Mouse (Mus musculus): ENCODE measurements around the gene Slc27a2. TPM values are rescaled to one million over a fixed set of nuclear protein-coding genes. Genes with fewer than 3 reads are reported as not detected.

Slc27a2 gene
- polyA plus RNA-seq, 1 experiment from 2014 or later = 11.3 TPM

DNA sequence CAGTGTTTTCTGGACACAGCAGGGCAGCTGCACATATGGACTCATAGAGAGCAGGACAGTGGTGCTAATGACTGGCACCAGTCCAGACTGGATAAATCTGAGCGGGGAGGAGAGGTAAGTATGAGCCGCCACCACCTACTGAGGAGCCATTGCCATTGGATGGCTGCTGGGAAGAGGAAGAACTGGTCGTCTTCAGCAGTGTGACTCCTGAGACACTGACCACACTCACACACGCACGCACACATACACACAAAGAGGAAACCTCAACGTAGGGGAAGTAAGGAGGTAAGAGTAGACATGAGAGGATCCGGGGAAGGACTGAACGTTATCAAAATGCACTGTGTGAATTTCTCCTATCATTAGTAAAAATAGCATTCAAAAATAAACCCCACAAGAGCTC, 24.7 kb upstream of the Slc27a2 start:
- H3K36me3 ChIP-seq = no peaks in the 10 kb centered on the region
- H3K4me2 ChIP-seq = no peak overlapping the region
- WGBS = 89% methylated on average over 8 of the region's 8 CpGs
- H3K27me3 ChIP-seq (replicated peaks) = no peaks in the 10 kb centered on the region
- H3K9me3 ChIP-seq (replicated peaks) = no peaks in the 10 kb centered on the region
- H3K9ac ChIP-seq (replicated peaks) = no peak overlapping the region
- ATAC-seq (ENCODE audit: low FRiP score) = no peak
- H3K4me1 ChIP-seq = no peaks in the 10 kb centered on the region
- H3K4me3 ChIP-seq (replicated peaks) = no peak overlapping the region
- H3K27ac ChIP-seq (replicated peaks) = no peak overlapping the region

DNA sequence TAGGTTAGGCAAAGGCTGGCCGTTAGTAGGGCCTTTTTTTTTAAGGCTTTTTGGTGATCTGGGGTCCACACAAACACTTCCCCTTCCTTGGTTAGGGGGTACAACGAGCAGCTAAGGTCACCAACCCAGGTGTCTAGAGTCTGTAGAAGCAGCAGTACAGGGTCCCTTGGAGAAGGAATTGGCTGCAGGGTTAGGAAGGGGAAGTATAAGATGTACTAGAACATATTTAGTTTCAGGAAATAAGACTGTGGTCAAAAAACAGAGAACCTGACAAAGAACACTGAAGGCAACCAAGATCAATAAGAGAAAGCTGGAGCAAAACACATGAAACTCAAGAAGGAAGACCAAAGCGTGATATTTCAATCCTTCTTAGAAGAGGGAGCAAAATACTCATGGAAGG, 21.6 kb upstream of the Slc27a2 start:
- Histone ChIP-seq H3K4me1 (no peaks in the 10 kb centered on the region), H3K4me3 (replicated peaks) (no peak overlapping the region), H3K27ac (replicated peaks) (no peak overlapping the region), H3K9me3 (replicated peaks) (no peaks in the 10 kb centered on the region), H3K36me3 (no peaks in the 10 kb centered on the region), H3K27me3 (replicated peaks) (no peaks in the 10 kb centered on the region), H3K4me2 (no peak overlapping the region), H3K9ac (replicated peaks) (no peak overlapping the region)
- no peak for ATAC-seq (ENCODE audit: low FRiP score)
- 80% methylated on average over 3 of the region's 3 CpGs for WGBS

DNA sequence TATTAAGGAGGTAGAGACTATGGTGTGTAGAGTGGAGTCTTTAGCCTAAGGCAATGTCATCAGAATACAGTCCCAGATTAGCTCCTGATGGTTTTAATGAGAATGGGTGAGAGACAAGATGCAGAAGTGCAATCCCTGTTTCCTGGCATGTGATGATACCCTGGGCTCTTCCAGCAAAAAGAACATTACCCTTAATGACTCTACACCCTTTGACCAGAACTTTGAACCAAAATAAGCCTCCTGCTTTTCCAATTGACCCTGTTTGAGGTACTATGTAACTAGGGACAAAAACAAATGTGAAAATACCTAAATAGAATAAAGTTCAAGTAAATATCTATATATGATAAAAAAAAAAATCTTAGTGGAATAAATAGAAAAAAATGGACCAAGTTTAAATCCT, 14.6 kb upstream of the Slc27a2 start:
- H3K4me3 ChIP-seq (replicated peaks) = no peak overlapping the region
- no peak overlapping the region for H3K9ac ChIP-seq (replicated peaks)
- no peaks in the 10 kb centered on the region for H3K4me1 ChIP-seq
- no peaks in the 10 kb centered on the region for H3K9me3 ChIP-seq (replicated peaks)
- no peak for ATAC-seq (ENCODE audit: low FRiP score)
- no peak overlapping the region for H3K4me2 ChIP-seq
- H3K27ac ChIP-seq (replicated peaks) = no peak overlapping the region
- H3K36me3 ChIP-seq = no peaks in the 10 kb centered on the region
- H3K27me3 ChIP-seq (replicated peaks) = no peaks in the 10 kb centered on the region

DNA sequence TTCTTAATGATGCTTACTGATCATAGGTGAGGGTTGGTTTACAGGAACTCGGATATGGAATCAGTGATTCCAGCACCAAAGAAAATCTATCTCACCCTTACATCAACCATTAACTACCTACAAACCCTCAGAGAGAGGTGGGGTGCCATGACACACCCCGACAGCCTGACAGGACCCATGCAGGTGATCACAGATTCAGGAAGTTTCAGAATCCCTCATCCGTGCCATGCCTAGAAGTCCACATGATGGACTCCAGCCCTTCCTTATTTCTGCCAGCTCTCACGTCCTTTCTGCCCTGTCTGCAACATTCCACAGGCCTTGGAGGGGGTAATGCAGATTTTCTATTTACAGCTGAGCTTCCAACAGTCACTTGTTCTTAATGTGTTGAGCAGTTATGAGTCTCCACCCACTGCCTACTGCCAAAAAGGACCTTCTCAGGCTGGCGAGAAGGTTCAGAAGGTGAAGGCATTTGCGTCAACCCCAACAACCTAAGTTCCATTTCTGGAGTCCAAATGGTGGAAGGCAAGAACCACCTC, 11.7 kb upstream of the Slc27a2 start:
- Histone ChIP-seq H3K9me3 (replicated peaks) (no peaks in the 10 kb centered on the region), H3K9ac (replicated peaks) (no peak overlapping the region), H3K4me1 (no peaks in the 10 kb centered on the region), H3K27ac (replicated peaks) (no peak overlapping the region), H3K36me3 (no peaks in the 10 kb centered on the region), H3K4me2 (no peak overlapping the region), H3K27me3 (replicated peaks) (no peaks in the 10 kb centered on the region), H3K4me3 (replicated peaks) (no peak overlapping the region)
- 91% methylated on average over 6 of the region's 6 CpGs for WGBS
- no peak for ATAC-seq (ENCODE audit: low FRiP score)

DNA sequence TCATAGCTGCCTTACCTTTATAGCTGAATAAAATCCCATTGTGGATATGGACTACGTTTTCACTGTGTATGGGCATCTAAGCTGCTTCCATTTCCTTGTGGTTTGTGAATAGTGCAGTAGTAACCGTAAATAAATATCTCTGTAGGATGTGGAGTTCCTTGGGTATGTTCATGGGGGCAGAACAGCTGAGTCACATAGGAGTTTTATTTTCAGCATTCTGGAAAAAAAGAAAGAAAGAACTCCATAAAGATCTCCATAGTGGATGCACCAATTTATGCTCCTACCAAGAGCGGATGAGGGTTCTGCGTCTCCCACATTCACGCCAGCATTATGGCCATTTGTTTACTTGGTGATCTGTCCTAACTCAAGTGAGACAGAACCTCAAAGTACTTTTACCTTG, 10.0 kb upstream of the Slc27a2 start:
- no peaks in the 10 kb centered on the region for H3K36me3 ChIP-seq
- H3K27ac ChIP-seq (replicated peaks) = no peak overlapping the region
- H3K4me3 ChIP-seq (replicated peaks) = no peak overlapping the region
- no peak overlapping the region for H3K9ac ChIP-seq (replicated peaks)
- H3K4me2 ChIP-seq = no peak overlapping the region
- no peaks in the 10 kb centered on the region for H3K4me1 ChIP-seq
- no peaks in the 10 kb centered on the region for H3K27me3 ChIP-seq (replicated peaks)
- ATAC-seq (ENCODE audit: low FRiP score) = no peak
- no peaks in the 10 kb centered on the region for H3K9me3 ChIP-seq (replicated peaks)
- 90% methylated on average over 5 of the region's 5 CpGs for WGBS

DNA sequence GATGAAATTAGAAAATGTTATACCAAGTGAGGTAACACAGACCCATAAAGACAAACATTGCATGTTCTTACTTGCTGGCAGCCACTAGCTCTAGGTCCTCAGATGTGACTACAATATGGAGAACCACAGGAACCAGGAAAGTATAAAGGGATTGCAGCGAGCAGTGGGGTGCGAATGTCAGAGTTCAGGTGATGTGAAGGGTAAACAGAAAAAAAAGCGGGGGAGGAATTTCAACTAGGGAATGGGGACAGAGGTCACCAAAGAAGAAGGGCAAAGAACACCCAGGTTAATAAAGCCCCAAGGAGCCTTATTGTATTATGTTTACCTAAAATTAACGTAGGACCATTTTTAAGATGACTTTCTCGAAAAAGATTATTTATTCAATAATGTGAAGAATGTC, 6.9 kb upstream of the Slc27a2 start:
- ATAC-seq (ENCODE audit: low FRiP score) = no peak
- Histone ChIP-seq H3K27me3 (replicated peaks) (no peaks in the 10 kb centered on the region), H3K4me2 (no peak overlapping the region), H3K36me3 (no peaks in the 10 kb centered on the region), H3K27ac (replicated peaks) (no peak overlapping the region), H3K9ac (replicated peaks) (no peak overlapping the region), H3K9me3 (replicated peaks) (no peaks in the 10 kb centered on the region), H3K4me1 (no peaks in the 10 kb centered on the region), H3K4me3 (replicated peaks) (no peak overlapping the region)
- WGBS = 83% methylated on average over 5 of the region's 5 CpGs

DNA sequence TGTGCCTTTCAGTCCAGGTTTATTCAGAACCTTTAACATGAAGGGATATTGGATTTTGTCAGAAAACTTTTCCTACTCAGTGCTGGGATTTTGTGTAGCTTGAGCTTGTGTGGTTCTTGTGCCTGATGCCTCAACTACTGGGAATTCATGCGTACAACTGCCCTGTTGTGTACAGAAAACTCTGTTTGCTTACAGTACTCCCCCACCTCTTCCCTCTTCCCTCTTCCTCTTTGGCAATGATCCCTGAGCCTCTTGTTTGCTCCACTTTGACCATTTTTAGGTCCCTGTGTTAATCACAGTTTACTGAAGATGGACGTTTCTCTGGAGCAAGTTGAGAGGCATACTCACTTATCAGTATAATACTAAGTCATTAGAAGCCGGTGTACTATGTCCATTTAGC, 5.8 kb upstream of the Slc27a2 start:
- ATAC-seq (ENCODE audit: low FRiP score) = no peak

DNA sequence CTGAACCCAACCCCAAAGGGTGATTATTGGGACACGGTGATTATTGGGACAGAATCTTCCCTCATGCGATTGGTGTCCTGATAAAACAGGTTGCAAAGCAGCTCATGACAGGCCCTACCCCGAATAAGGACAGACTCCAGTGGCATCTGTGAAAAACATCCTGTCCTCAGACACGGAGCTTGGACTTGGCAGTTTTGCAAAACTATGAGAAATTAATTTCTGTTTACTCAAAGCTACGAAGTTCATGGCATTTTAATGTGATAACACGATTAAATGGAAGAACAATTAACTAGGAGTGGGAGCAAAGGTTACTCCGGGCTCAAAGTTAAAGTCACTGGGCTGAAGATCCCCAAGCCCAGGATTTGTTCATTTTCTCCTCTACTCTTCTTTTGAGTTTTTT, 2.5 kb upstream of the Slc27a2 start:
- peaks cover 18% of the 10 kb centered on the region for H3K4me1 ChIP-seq
- no peak for ATAC-seq (ENCODE audit: low FRiP score)
- H3K9ac ChIP-seq (replicated peaks) = no peak overlapping the region
- WGBS = 86% methylated on average over 7 of the region's 7 CpGs
- peaks cover 27% of the 10 kb centered on the region for H3K27me3 ChIP-seq (replicated peaks)
- H3K4me3 ChIP-seq (replicated peaks) = no peak overlapping the region
- no peak overlapping the region for H3K27ac ChIP-seq (replicated peaks)
- H3K36me3 ChIP-seq = no peaks in the 10 kb centered on the region
- no peak overlapping the region for H3K4me2 ChIP-seq
- no peaks in the 10 kb centered on the region for H3K9me3 ChIP-seq (replicated peaks)

More for the DNA sequence above, 5.8 kb upstream of the Slc27a2 start:
- H3K9ac ChIP-seq (replicated peaks) = no peak overlapping the region
- H3K36me3 ChIP-seq = no peaks in the 10 kb centered on the region
- no peaks in the 10 kb centered on the region for H3K4me1 ChIP-seq
- no peaks in the 10 kb centered on the region for H3K9me3 ChIP-seq (replicated peaks)
- no peak overlapping the region for H3K4me3 ChIP-seq (replicated peaks)
- no peak overlapping the region for H3K27ac ChIP-seq (replicated peaks)
- H3K4me2 ChIP-seq = no peak overlapping the region
- 91% methylated on average over 3 of the region's 3 CpGs for WGBS
- peaks cover 7% of the 10 kb centered on the region; the same call in 1 of the 2 replicates for H3K27me3 ChIP-seq (replicated peaks)

DNA sequence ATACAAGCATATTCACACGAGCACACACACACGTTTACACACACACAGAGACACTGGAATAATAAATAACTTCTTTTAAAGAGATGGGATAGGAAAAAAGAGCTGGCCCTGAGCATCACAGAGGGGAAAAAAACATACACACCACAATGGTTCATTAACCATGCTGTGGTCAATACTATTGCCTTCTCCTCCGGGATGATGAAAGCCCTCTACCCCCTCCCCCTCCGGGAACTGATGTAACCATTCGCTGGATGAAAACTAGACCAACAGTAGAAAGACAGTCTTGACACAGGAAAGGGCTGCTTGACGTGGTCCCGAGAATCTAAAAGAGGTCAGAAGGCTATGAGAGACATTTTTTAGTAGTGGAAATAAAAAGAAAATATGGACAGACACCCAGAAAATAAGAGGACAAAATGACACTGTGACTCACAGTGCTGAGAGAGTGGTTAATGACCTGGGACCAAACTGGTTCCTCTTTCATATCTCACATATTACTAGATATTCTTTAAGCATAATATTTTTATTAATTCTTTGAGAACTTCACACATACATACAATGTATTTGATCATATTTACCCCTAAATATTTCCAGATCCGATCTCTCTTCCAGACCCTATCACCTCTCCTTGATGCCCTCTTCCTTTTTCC, 840 bp upstream of the Slc27a2 start:
- H3K36me3 ChIP-seq = no peaks in the 10 kb centered on the region
- no peak overlapping the region for H3K4me2 ChIP-seq
- H3K9ac ChIP-seq (replicated peaks) = no peak overlapping the region
- no peak overlapping the region for H3K4me3 ChIP-seq (replicated peaks)
- peaks cover 18% of the 10 kb centered on the region for H3K4me1 ChIP-seq
- no peak overlapping the region for H3K27ac ChIP-seq (replicated peaks)
- no peak for ATAC-seq (ENCODE audit: low FRiP score)
- H3K9me3 ChIP-seq (replicated peaks) = no peaks in the 10 kb centered on the region
- H3K27me3 ChIP-seq (replicated peaks) = peaks cover 33% of the 10 kb centered on the region
- 76% methylated on average over 8 of the region's 8 CpGs for WGBS

DNA sequence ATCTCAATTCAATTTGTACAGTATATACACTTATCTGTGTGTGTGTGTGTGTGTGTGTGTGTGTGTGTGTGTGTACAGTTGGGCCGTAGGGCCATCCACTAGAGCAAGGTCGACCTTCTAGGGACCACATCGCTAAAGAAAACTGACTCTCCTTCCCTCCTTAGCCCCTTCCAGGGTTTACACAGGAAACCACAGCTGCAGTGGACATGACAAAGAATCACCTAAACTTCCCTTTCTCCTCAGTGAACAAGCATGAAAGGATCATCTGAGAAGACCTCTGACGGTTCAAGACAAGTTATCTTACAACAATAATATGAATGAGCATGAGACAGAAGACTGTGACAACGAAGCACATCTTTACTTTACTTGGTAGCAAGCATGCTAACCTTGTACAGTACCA, 311 bp upstream of the Slc27a2 start:
- no peak for ATAC-seq (ENCODE audit: low FRiP score)
- Histone ChIP-seq H3K4me2 (peak overlapping the region; percentile 97), H3K27me3 (replicated peaks) (peaks cover 33% of the 10 kb centered on the region), H3K4me1 (peaks cover 18% of the 10 kb centered on the region), H3K9ac (replicated peaks) (no peak overlapping the region), H3K4me3 (replicated peaks) (peak overlapping the region; percentile 69; the same call in 1 of the 2 replicates), H3K9me3 (replicated peaks) (no peaks in the 10 kb centered on the region), H3K36me3 (no peaks in the 10 kb centered on the region), H3K27ac (replicated peaks) (no peak overlapping the region)
- WGBS = 26% methylated on average over 5 of the region's 5 CpGs

DNA sequence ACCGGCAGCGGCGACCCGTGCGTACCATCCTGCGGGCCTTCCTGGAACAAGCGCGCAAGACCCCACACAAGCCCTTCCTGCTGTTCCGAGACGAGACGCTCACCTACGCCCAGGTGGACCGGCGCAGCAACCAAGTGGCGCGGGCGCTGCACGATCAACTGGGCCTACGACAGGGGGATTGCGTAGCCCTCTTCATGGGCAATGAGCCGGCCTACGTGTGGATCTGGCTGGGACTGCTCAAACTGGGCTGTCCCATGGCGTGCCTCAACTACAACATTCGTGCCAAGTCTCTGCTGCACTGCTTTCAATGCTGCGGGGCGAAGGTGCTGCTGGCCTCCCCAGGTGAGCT, 1.1 kb downstream of the Slc27a2 start:
- peaks cover 18% of the 10 kb centered on the region for H3K4me1 ChIP-seq
- peak overlapping the region; percentile 97 for H3K4me2 ChIP-seq
- 2% methylated on average over 26 of the region's 26 CpGs for WGBS
- H3K4me3 ChIP-seq (replicated peaks) = peak overlapping the region; percentile 69
- H3K27ac ChIP-seq (replicated peaks) = peak overlapping the region; percentile 61
- peaks cover 33% of the 10 kb centered on the region for H3K27me3 ChIP-seq (replicated peaks)
- peak; percentile 78 for ATAC-seq (ENCODE audit: low FRiP score)
- no peaks in the 10 kb centered on the region for H3K9me3 ChIP-seq (replicated peaks)
- no peaks in the 10 kb centered on the region for H3K36me3 ChIP-seq
- H3K9ac ChIP-seq (replicated peaks) = peak overlapping the region; percentile 65

DNA sequence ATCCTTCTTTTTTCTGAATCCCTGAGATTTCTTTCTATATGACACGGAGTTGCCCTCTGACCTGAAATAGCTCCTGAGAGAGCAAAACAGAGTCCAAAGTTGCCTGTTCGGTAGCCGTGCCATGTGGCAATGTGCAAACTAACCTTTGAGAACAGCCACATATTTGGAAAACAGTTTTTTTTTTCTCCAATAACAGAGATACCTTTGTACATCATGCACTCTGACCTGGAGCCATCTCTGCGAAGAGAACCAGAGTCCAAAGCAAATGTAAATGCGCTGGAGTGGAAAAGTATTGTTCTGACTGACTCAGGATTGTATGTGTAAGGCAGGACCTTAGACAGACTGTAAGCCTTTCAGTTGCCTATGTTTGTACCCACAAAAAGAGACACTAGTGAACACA, 3.3 kb downstream of the Slc27a2 start:
- no peak for ATAC-seq (ENCODE audit: low FRiP score)
- WGBS = 83% methylated on average over 5 of the region's 5 CpGs
- H3K27ac ChIP-seq (replicated peaks) = no peak overlapping the region
- no peaks in the 10 kb centered on the region for H3K36me3 ChIP-seq
- no peak overlapping the region for H3K4me3 ChIP-seq (replicated peaks)
- H3K4me1 ChIP-seq = peaks cover 18% of the 10 kb centered on the region
- peaks cover 33% of the 10 kb centered on the region for H3K27me3 ChIP-seq (replicated peaks)
- H3K9me3 ChIP-seq (replicated peaks) = no peaks in the 10 kb centered on the region
- no peak overlapping the region for H3K4me2 ChIP-seq
- H3K9ac ChIP-seq (replicated peaks) = no peak overlapping the region

Data from neural tube, embryonic 15.5 days (tissue).